Mouse (Mus musculus) lung, embryonic 16.5 days (tissue): ENCODE results near the gene Gm20521. TPM values are rescaled to one million over a fixed set of nuclear protein-coding genes. Genes with fewer than 3 reads are reported as not detected.

Experiments
- ATAC-seq: fragments of 200-750 bp; cut with Nextera tagmentation; 2 replicates; pipeline ENCODE4 v1.8.0; 2017; ENCODE audit warnings: low read depth, mild to moderate bottlenecking, moderate library complexity
- H3K27ac ChIP-seq: fragments of 300-500 bp; sonication (generic); 2 replicates; pipeline ENCODE4 v1.5.1; 2014; ENCODE audit warnings: mild to moderate bottlenecking, control low read depth, low read length
- H3K27me3 ChIP-seq: fragments of 300-500 bp; sonication (generic); 2 replicates; pipeline ENCODE4 v1.6.1; 2014; ENCODE audit warnings: low read depth, low read length, mixed read lengths; ENCODE audit not compliant: control insufficient read depth, insufficient read depth
- H3K36me3 ChIP-seq: fragments of 300-500 bp; sonication (generic); 2 replicates; pipeline ENCODE4 v1.6.1; 2014; ENCODE audit warnings: low read length; ENCODE audit not compliant: control insufficient read depth, insufficient read depth
- H3K4me1 ChIP-seq: fragments of 300-500 bp; sonication (generic); replicated peaks from 2 replicates; pipeline ENCODE4 v1.6.1; 2014; ENCODE audit warnings: low read length, mixed read lengths; ENCODE audit not compliant: control insufficient read depth, insufficient read depth
- H3K4me2 ChIP-seq: fragments of 300-500 bp; sonication (generic); 2 replicates; pipeline ENCODE4 v1.6.1; 2014; ENCODE audit warnings: low read depth, low read length, control low read depth
- H3K4me3 ChIP-seq: fragments of 300-500 bp; sonication (generic); 2 replicates; pipeline ENCODE4 v1.5.1; 2014; ENCODE audit warnings: mild to moderate bottlenecking, low read length, control low read depth
- H3K9ac ChIP-seq: fragments of 300-500 bp; sonication (generic); 2 replicates; pipeline ENCODE4 v1.6.1; 2014; ENCODE audit warnings: low read length, control low read depth
- H3K9me3 ChIP-seq: fragments of 300-500 bp; sonication (generic); 2 replicates; pipeline ENCODE4 v1.6.1; 2016; ENCODE audit warnings: low read length; ENCODE audit not compliant: control insufficient read depth
- WGBS: fragments of 180-500 bp; shearing (Covaris S2); extraction: QIAGEN DNeasy Blood & Tissue Kit; methylation state at CpG from one replicate; pipeline ENCODE4 v1.1.7; 2014; 5-methylcytosine and 5-hydroxymethylcytosine counted together
- polyA plus RNA-seq: library from polyadenylated mRNA; unstranded; fragments of >200 nt; fragmentation: Nextera tagmentation; extraction: Ambion mirVana; gene quantifications from 2 replicates; pipeline ENCODE4 v1.2.1, GENCODE M21; 2015

Gm20521 gene
- polyA plus RNA-seq, 1 experiment from 2014 or later, result not detected

- Histone ChIP-seq H3K4me1 (peaks cover 9% of the 10 kb centered on the region), H3K4me2 (peak overlapping the region; percentile 79), H3K27ac (peak overlapping the region; percentile 95), H3K27me3 (no peaks in the 10 kb centered on the region), H3K36me3 (no peaks in the 10 kb centered on the region), H3K4me3 (peak overlapping the region; percentile 65), H3K9me3 (no peaks in the 10 kb centered on the region), H3K9ac (peak overlapping the region; percentile 79)
- 9% methylated on average over 21 of the region's 21 CpGs for WGBS
- peak; percentile 35 for ATAC-seq
Observed at GRCm38 (mm10) chr14:54884022-54884712, 926 bp downstream of the Gm20521 start.

- no peak overlapping the region for H3K4me3 ChIP-seq
- no peaks in the 10 kb centered on the region for H3K27me3 ChIP-seq
- WGBS, result 88% methylated on average over 11 of the region's 11 CpGs
- H3K36me3 ChIP-seq, result no peaks in the 10 kb centered on the region
- no peaks in the 10 kb centered on the region for H3K9me3 ChIP-seq
- peaks cover 9% of the 10 kb centered on the region for H3K4me1 ChIP-seq
- H3K9ac ChIP-seq, result no peak overlapping the region
- no peak overlapping the region for H3K27ac ChIP-seq
- no peak overlapping the region for H3K4me2 ChIP-seq
- no peak for ATAC-seq
Observed at GRCm38 (mm10) chr14:54885309-54885708, 2.1 kb downstream of the Gm20521 start.

GRCm38 (mm10) chr14:54892200-54892599, 9.0 kb downstream of the Gm20521 start, which contains the start of gene Pabpn1:
Gene Pabpn1 (plus strand): TSS chr14:54892500.
- no peak for ATAC-seq
- Histone ChIP-seq H3K4me3 (peak within 1 kb of the TSS; percentile 93), H3K36me3 (peaks cover 13% of the 10 kb centered on the region), H3K4me1 (peaks cover 9% of the 10 kb centered on the region; the same call in 1 of the 2 replicates), H3K4me2 (peak within 1 kb of the TSS; percentile 54), H3K9me3 (no peaks in the 10 kb centered on the region), H3K27ac (peak within 1 kb of the TSS; percentile 86), H3K27me3 (no peaks in the 10 kb centered on the region), H3K9ac (peak within 1 kb of the TSS; percentile 67)
- 92% methylated on average over 3 of the region's 3 CpGs for whole genome bisulfite sequencing

DNA sequence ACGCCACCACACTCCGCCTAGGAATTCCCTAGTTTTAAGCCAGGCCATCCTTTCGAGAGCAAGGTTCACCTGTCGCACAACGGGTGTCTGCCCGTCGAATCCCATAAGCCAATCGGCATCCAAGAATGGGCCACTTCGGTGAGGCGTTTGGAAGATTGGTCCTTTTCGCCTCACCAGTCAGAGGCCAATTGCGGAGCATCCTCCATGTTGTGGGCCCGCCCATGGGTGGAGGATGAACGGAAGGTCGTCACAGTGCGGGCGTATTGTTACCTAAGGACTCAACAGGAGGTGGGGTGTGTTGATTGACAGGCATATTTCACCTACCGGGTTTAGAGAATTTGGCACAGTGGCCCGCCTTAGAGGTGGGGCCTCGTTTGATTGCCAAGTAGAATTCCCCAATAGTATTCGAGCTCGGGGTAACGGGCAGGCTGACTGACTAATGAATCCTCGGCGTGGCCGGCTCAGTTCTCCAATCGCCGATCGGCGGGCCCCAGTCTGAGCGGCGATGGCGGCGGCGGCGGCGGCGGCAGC, 10.5 kb downstream of the Gm20521 start:
- H3K4me1 ChIP-seq, result peaks cover 9% of the 10 kb centered on the region; the same call in 1 of the 2 replicates
- under 1% methylated on average over 32 of the region's 38 CpGs for WGBS
- H3K4me3 ChIP-seq, result peak overlapping the region; percentile 93
- peak overlapping the region; percentile 54 for H3K4me2 ChIP-seq
- H3K27me3 ChIP-seq, result no peaks in the 10 kb centered on the region
- H3K9ac ChIP-seq, result peak overlapping the region; percentile 100
- H3K36me3 ChIP-seq, result peaks cover 25% of the 10 kb centered on the region
- no peaks in the 10 kb centered on the region for H3K9me3 ChIP-seq
- peak; percentile 98 for ATAC-seq
- peak overlapping the region; percentile 93 for H3K27ac ChIP-seq

- ATAC-seq, result peak; percentile 70
- peaks cover 27% of the 10 kb centered on the region for H3K36me3 ChIP-seq
- peak overlapping the region; percentile 93 for H3K4me3 ChIP-seq
- peaks cover 9% of the 10 kb centered on the region; the same call in 1 of the 2 replicates for H3K4me1 ChIP-seq
- peak overlapping the region; percentile 93 for H3K27ac ChIP-seq
- under 1% methylated on average over 49 of the region's 54 CpGs for WGBS
- H3K9me3 ChIP-seq, result no peaks in the 10 kb centered on the region
- peak overlapping the region; percentile 100 for H3K9ac ChIP-seq
- H3K4me2 ChIP-seq, result peak overlapping the region; percentile 91
- H3K27me3 ChIP-seq, result no peaks in the 10 kb centered on the region
Observed at GRCm38 (mm10) chr14:54894296-54895151, 11.3 kb downstream of the Gm20521 start.

DNA sequence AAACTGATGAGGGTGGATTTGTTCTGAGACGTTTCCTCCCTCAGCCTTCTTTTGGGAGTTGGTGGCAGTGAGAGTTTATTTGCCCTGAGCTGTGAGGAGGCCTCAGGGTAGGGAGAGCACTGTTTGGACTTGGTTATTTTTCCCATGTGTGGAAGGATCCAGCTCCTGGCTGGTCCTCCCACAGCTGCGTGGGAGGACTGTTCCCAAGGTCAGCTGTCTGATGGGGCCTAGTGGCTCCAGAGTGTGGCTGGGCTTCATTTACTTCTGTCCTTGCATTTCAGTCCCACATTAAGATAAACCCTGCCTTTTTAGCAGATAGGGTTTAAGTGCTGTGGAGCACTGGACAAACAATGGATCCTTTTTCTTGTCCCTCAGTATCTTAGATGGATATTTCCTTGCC, 14.2 kb downstream of the Gm20521 start:
- Histone ChIP-seq H3K9ac (no peak overlapping the region), H3K9me3 (no peaks in the 10 kb centered on the region), H3K4me1 (peaks cover 9% of the 10 kb centered on the region; the same call in 1 of the 2 replicates), H3K4me3 (no peak overlapping the region), H3K27me3 (no peaks in the 10 kb centered on the region), H3K27ac (no peak overlapping the region), H3K4me2 (no peak overlapping the region), H3K36me3 (peaks cover 27% of the 10 kb centered on the region)
- WGBS, result 56% methylated on average over 2 of the region's 2 CpGs
- ATAC-seq, result no peak

DNA sequence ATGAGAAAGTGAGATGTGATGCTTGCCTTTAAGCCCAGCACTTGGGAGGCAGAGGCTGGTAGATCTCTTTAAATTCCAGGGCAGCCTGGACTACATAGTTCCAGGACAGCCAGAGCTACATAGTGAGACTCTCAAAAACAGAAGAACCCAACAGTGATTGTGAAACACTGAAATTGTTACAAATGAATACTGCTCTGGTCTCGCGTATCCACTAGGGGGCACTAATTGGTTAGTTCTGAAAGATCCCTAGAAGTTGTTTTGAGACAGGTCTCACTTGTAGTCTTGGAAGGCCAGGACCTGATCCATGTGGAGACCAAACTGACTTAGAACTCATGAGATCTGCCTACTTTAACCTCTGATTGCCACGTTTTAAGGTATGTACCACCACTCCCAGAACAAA, 17.1 kb downstream of the Gm20521 start:
- no peak overlapping the region for H3K4me2 ChIP-seq
- no peaks in the 10 kb centered on the region for H3K27me3 ChIP-seq
- no peaks in the 10 kb centered on the region for H3K9me3 ChIP-seq
- peaks cover 27% of the 10 kb centered on the region for H3K36me3 ChIP-seq
- peak; percentile 79 for ATAC-seq
- no peak overlapping the region for H3K27ac ChIP-seq
- H3K4me3 ChIP-seq, result no peak overlapping the region
- no peak overlapping the region for H3K9ac ChIP-seq
- 0% methylated on average over 3 of the region's 3 CpGs for WGBS
- H3K4me1 ChIP-seq, result peaks cover 4% of the 10 kb centered on the region; the same call in 1 of the 2 replicates

DNA sequence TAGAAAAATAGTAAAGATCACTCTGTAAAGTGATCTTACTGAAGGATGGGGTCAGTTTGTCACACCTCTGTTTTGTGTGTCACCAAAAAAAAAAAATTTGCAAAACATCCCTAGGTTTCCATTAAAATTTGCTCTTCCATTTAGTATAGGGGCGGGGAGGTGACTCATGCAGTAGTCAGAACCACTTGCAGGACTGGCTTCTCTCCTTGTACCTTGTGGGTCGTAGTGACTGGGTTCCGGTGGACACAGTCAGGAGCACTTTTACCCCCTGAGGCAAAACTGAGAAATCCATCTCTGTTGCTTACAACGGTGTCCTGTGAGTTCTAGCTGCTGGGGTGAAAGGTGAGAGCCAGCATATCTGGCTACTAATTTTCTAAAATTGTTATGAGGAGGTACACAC, 20.4 kb downstream of the Gm20521 start:
- Histone ChIP-seq H3K9ac (no peak overlapping the region), H3K4me2 (no peak overlapping the region), H3K4me3 (no peak overlapping the region), H3K36me3 (peaks cover 6% of the 10 kb centered on the region), H3K9me3 (no peaks in the 10 kb centered on the region), H3K4me1 (no peaks in the 10 kb centered on the region), H3K27me3 (no peaks in the 10 kb centered on the region), H3K27ac (no peak overlapping the region)
- WGBS, result 88% methylated on average over 4 of the region's 4 CpGs
- no peak for ATAC-seq

- WGBS, result 74% methylated on average over 7 of the region's 7 CpGs
- Histone ChIP-seq H3K27ac (no peak overlapping the region), H3K4me3 (no peak overlapping the region), H3K4me1 (peaks cover 4% of the 10 kb centered on the region; the same call in 1 of the 2 replicates), H3K27me3 (no peaks in the 10 kb centered on the region), H3K4me2 (no peak overlapping the region), H3K9me3 (no peaks in the 10 kb centered on the region), H3K9ac (no peak overlapping the region), H3K36me3 (peaks cover 4% of the 10 kb centered on the region; the same call in 1 of the 2 replicates)
- ATAC-seq, result no peak
Observed at GRCm38 (mm10) chr14:54908682-54909081, 25.4 kb downstream of the Gm20521 start.
